Mouse (Mus musculus) liver, embryonic 16.5 days (tissue): Measurements from ENCODE around the gene Tax1bp1. TPM values are rescaled to one million over a fixed set of nuclear protein-coding genes. Genes with fewer than 3 reads are reported as not detected.
"Not testable (repeated sequence)": the region's sequence is repeated elsewhere in the genome, so short reads cannot be mapped to it uniquely, and the experiment has no call there.

ENCODE experiments used
- ATAC-seq: fragments of 200-750 bp; cut with Nextera tagmentation; 2 replicates; pipeline ENCODE4 v1.8.0; 2017; ENCODE audit warnings: low read depth, mild to moderate bottlenecking, moderate number of reproducible peaks, moderate library complexity
- H3K27ac ChIP-seq: fragments of 300-500 bp; sonication (generic); 2 replicates; pipeline ENCODE4 v1.5.1; 2014; ENCODE audit warnings: mild to moderate bottlenecking, low read length
- H3K27me3 ChIP-seq: fragments of 300-500 bp; sonication (generic); 2 replicates; pipeline ENCODE4 v1.6.1; 2014; ENCODE audit warnings: low read depth, low read length, mixed read lengths; ENCODE audit not compliant: control insufficient read depth, insufficient read depth
- H3K36me3 ChIP-seq: fragments of 300-500 bp; sonication (generic); 2 replicates; pipeline ENCODE4 v1.6.1; 2014; ENCODE audit warnings: mild to moderate bottlenecking; ENCODE audit not compliant: control insufficient read depth, insufficient read depth
- H3K4me1 ChIP-seq: fragments of 300-500 bp; sonication (generic); 2 replicates; pipeline ENCODE4 v1.6.1; 2014; ENCODE audit warnings: low read depth, low read length, mixed read lengths; ENCODE audit not compliant: control insufficient read depth
- H3K4me2 ChIP-seq: fragments of 300-500 bp; sonication (generic); 2 replicates; pipeline ENCODE4 v1.6.1; 2014; ENCODE audit warnings: low read depth, low read length, mixed read lengths
- H3K4me3 ChIP-seq: fragments of 300-500 bp; sonication (generic); 2 replicates; pipeline ENCODE4 v1.5.1; 2014; ENCODE audit warnings: low read depth, mild to moderate bottlenecking, low read length
- H3K9ac ChIP-seq: fragments of 300-500 bp; sonication (generic); 2 replicates; pipeline ENCODE4 v1.6.1; 2014; ENCODE audit warnings: low read depth, low read length
- H3K9me3 ChIP-seq: fragments of 300-500 bp; sonication (generic); replicated peaks from 2 replicates; pipeline ENCODE4 v1.6.1; 2016; ENCODE audit warnings: low read length; ENCODE audit not compliant: control insufficient read depth
- WGBS: fragments of 180-500 bp; shearing (Covaris S2); extraction: QIAGEN DNeasy Blood & Tissue Kit; methylation state at CpG from one replicate; pipeline ENCODE4 v1.1.7; 2014; ENCODE audit not compliant: insufficient replicate concordance; 5-methylcytosine and 5-hydroxymethylcytosine counted together
- polyA plus RNA-seq: library from polyadenylated mRNA; unstranded; fragments of >200 nt; fragmentation: Nextera tagmentation; extraction: Ambion mirVana; gene quantifications from 2 replicates; pipeline ENCODE4 v1.2.1, GENCODE M21; 2015

Gene Tax1bp1
- polyA plus RNA-seq: 109 and 110 TPM in 2 replicates

GRCm38 (mm10) chr6:52713104-52713896, at the start of gene Tax1bp1:
Gene Tax1bp1, plus strand, starts transcription at chr6:52713729.
- H3K36me3 ChIP-seq: no peaks in the 10 kb centered on the region
- H3K4me3 ChIP-seq: peak within 1 kb of the TSS; percentile 71
- H3K4me1 ChIP-seq: peaks cover 17% of the 10 kb centered on the region
- WGBS: under 1% methylated on average over 38 of the region's 38 CpGs
- H3K27me3 ChIP-seq: no peaks in the 10 kb centered on the region
- peak within 1 kb of the TSS; percentile 76 for H3K4me2 ChIP-seq
- peak within 1 kb of the TSS; percentile 93 for H3K27ac ChIP-seq
- H3K9ac ChIP-seq: peak within 1 kb of the TSS; percentile 78
- H3K9me3 ChIP-seq: no peaks in the 10 kb centered on the region
- ATAC-seq: peak; percentile 97

GRCm38 (mm10) chr6:52667641-52668040, 45.9 kb upstream of the Tax1bp1 start:
- Histone ChIP-seq H3K27me3 (no peaks in the 10 kb centered on the region), H3K27ac (no peak overlapping the region), H3K9me3 (no peaks in the 10 kb centered on the region), H3K4me2 (no peak overlapping the region), H3K4me3 (no peak overlapping the region), H3K4me1 (no peaks in the 10 kb centered on the region), H3K9ac (no peak overlapping the region), H3K36me3 (no peaks in the 10 kb centered on the region)
- WGBS: 62% methylated on average over 3 of the region's 3 CpGs
- ATAC-seq: no peak

DNA sequence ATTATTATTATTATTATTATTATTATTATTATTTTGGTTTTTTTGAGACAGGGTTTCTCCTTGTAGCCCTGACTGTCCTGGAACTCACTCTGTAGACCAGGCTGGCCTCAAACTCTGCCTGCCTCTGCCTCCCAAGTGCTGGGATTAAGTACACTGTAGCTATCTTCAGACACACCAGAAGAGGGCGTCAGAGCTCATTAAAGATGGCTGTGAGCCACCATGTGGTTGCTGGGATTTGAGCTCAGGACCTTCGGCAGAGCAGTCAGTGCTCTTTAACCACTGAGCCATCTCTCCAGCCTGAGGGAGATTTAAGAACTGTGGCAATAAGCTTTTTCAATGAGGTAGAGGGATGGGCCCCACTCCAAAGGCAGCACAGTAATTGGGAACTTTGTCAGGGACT, 43.7 kb upstream of the Tax1bp1 start:
- H3K9ac ChIP-seq, ATAC-seq, H3K9me3 ChIP-seq, H3K4me1 ChIP-seq, H3K36me3 ChIP-seq, H3K4me3 ChIP-seq, H3K4me2 ChIP-seq, H3K27me3 ChIP-seq, H3K27ac ChIP-seq: not testable (repeated sequence)
- 29% methylated on average over 2 of the region's 2 CpGs for WGBS

GRCm38 (mm10) chr6:52671791-52672190, 41.7 kb upstream of the Tax1bp1 start:
- no peak overlapping the region for H3K4me3 ChIP-seq
- no peaks in the 10 kb centered on the region for H3K9me3 ChIP-seq
- no peak overlapping the region for H3K4me2 ChIP-seq
- H3K27me3 ChIP-seq: no peaks in the 10 kb centered on the region
- H3K9ac ChIP-seq: no peak overlapping the region
- no peak for ATAC-seq
- no peak overlapping the region for H3K27ac ChIP-seq
- WGBS: 45% methylated on average over 8 of the region's 8 CpGs
- no peaks in the 10 kb centered on the region for H3K36me3 ChIP-seq
- peaks cover 2% of the 10 kb centered on the region for H3K4me1 ChIP-seq

DNA sequence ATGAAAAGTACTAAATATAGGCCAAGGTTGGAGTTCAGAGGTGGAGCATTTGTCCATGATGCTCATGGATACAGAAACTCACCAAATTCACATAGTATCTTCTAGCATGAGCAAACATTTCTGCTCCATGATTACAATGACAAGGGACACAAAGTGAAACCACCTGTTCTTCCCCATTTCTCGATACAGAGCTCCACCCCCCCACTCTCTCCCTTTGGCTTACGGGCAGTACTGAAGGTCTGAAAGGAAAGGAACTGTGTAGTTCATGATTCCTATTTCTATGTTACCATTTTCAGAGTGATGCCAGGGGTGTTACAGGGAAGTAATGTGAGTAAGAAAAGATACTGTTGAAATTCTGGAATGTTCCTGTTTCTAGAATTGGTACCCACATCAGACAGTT, 41.0 kb upstream of the Tax1bp1 start:
- no peaks in the 10 kb centered on the region for H3K27me3 ChIP-seq
- H3K27ac ChIP-seq: no peak overlapping the region
- no peak overlapping the region for H3K4me3 ChIP-seq
- no peak overlapping the region for H3K9ac ChIP-seq
- ATAC-seq: no peak
- H3K4me1 ChIP-seq: peaks cover 2% of the 10 kb centered on the region
- H3K36me3 ChIP-seq: no peaks in the 10 kb centered on the region
- no peaks in the 10 kb centered on the region for H3K9me3 ChIP-seq
- WGBS: 30% methylated on average over 2 of the region's 2 CpGs
- no peak overlapping the region for H3K4me2 ChIP-seq

DNA sequence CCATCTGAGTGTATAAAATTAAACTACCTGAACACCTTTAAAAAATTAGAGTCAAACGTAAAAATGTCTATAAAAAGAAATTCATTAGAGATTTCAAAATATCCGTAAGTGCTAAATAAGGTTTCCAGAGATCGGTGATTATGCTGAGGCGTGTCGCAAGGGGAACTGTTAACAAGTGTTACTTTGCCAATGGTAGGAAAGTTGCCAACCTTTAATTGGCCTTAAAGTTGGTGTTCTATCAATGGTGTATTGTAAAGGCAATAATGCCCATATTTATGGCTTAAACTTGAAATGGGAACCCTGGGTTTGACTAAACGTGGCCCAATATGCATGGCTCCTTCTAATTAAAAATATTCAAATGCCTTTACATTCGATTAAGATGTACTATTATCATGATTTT, 39.8 kb upstream of the Tax1bp1 start:
- no peak overlapping the region for H3K9ac ChIP-seq
- peaks cover 2% of the 10 kb centered on the region for H3K4me1 ChIP-seq
- ATAC-seq: no peak
- no peaks in the 10 kb centered on the region for H3K36me3 ChIP-seq
- H3K9me3 ChIP-seq: no peaks in the 10 kb centered on the region
- no peak overlapping the region for H3K4me3 ChIP-seq
- WGBS: 76% methylated on average over 7 of the region's 7 CpGs
- H3K27ac ChIP-seq: no peak overlapping the region
- H3K4me2 ChIP-seq: no peak overlapping the region
- no peaks in the 10 kb centered on the region for H3K27me3 ChIP-seq

- no peaks in the 10 kb centered on the region for H3K9me3 ChIP-seq
- no peaks in the 10 kb centered on the region for H3K36me3 ChIP-seq
- H3K4me1 ChIP-seq: peaks cover 2% of the 10 kb centered on the region
- H3K9ac ChIP-seq: no peak overlapping the region
- H3K27ac ChIP-seq: no peak overlapping the region
- no peak for ATAC-seq
- no peaks in the 10 kb centered on the region for H3K27me3 ChIP-seq
- WGBS: 68% methylated on average over 12 of the region's 12 CpGs
- H3K4me3 ChIP-seq: no peak overlapping the region
- H3K4me2 ChIP-seq: no peak overlapping the region
Measured at GRCm38 (mm10) chr6:52674541-52674940, 39.0 kb upstream of the Tax1bp1 start.

DNA sequence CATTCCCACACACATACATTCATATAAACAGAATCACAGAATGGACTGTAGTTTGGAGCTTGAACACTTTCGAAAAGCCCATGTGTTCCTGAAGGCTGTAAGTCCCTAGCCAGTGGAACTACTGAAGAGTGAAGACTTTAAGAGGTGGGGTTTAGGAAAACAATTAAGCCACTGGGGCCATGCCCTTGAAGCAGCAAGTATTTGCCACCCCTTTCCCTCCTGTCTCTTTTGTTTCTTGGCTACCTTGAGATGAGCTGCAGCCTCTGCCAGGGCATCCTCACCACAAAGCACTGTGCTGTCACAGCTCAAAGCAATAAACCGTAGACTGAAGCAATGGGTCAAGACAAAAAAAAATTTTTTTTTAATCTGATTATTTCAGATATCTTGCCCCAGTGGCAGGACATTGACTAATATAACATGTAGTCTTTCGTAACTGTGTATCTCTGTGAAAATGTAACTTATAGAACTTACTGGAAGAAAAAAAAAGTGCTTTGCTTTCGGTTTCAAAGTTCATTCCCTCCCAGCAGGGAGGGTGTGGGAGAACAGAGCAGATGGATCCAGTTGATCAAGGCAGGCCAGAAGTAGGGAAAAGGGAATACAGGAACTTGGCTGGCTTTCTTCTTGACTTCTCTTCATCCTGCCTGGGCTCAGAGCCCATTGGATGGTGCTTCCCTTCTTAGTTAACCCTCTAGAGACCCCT, 38.2 kb upstream of the Tax1bp1 start:
- peak; percentile 48 for ATAC-seq
- Histone ChIP-seq H3K4me3 (no peak overlapping the region), H3K4me2 (no peak overlapping the region), H3K4me1 (peaks cover 2% of the 10 kb centered on the region), H3K9me3 (no peaks in the 10 kb centered on the region), H3K27me3 (no peaks in the 10 kb centered on the region), H3K9ac (no peak overlapping the region), H3K27ac (no peak overlapping the region), H3K36me3 (no peaks in the 10 kb centered on the region)
- 48% methylated on average over 4 of the region's 4 CpGs for WGBS

- H3K9me3 ChIP-seq, H3K27me3 ChIP-seq, ATAC-seq, H3K36me3 ChIP-seq, H3K4me3 ChIP-seq, H3K27ac ChIP-seq, H3K4me1 ChIP-seq, H3K4me2 ChIP-seq, H3K9ac ChIP-seq: not testable (repeated sequence)
- 62% methylated on average over 4 of the region's 4 CpGs for WGBS
Measured at GRCm38 (mm10) chr6:52677534-52677933, 36.0 kb upstream of the Tax1bp1 start.
